Mouse (Mus musculus): ENCODE measurements around the gene Cpsf6.
"Not testable (repeated sequence)": the region's sequence is repeated elsewhere in the genome, so short reads cannot be mapped to it uniquely, and the experiment has no call there.

Cpsf6 gene

GRCm38 (mm10) chr10:117399839-117400238 is 20.0 kb upstream of the Cpsf6 start:
- no peak for DNase-seq (ENCODE audit: low spot score)

DNA sequence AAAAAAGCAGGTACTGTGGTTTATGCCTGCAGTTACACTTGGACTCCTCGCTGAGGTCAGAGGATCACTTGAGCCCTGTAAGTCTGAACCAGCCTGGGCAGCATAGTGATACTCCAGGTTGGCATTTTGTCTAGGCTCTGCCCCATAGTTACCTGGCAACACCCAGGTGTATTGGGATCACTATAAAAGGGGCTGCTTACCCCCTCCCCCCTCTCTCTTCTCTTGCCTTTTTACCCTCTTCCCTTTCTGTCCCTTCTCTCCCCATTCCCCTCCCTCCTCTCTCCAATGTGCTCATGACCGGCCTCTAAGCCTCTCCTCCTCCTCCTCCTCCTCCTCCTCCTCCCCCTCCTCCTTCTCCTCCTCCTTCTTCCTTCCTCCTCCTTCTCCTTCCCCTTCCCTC is 19.4 kb upstream of the Cpsf6 start:
- DNase-seq (ENCODE audit: low spot score) = no peak

DNA sequence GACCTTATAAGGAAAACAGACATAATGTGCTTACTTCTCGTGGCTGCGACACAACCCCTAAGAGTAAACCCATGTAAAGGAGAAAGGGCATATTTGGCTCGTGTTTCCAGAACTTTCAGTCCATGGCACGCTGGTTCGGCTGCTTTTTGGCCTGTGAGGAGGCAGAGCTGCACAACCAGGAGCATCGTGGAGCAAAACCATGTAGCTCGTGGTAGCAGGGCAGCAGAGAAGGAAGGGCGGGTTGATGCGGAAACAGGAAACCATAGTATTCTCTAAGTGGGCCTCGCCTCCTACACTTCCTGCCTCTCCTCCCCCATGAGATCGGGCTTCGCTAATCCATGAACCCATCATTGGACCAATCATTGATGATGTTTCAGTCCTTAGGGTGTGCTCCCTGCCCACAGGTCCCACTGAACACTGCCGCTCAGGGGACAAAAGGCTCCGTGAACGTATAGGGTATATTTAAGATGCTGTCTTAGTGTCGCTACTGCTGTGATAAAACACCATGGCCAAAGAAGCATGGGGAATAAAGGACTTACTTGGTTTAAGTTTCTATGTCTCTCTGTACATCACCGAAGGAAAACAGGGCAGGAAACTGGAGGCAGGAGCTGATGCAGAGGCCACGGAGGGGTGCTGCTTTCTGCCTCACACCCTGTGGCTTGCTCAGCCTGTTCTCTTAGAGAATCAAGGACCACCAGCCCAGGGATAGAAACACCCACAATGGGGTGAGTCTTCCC is 18.4 kb upstream of the Cpsf6 start:
- DNase-seq (ENCODE audit: low spot score) = no peak

DNA sequence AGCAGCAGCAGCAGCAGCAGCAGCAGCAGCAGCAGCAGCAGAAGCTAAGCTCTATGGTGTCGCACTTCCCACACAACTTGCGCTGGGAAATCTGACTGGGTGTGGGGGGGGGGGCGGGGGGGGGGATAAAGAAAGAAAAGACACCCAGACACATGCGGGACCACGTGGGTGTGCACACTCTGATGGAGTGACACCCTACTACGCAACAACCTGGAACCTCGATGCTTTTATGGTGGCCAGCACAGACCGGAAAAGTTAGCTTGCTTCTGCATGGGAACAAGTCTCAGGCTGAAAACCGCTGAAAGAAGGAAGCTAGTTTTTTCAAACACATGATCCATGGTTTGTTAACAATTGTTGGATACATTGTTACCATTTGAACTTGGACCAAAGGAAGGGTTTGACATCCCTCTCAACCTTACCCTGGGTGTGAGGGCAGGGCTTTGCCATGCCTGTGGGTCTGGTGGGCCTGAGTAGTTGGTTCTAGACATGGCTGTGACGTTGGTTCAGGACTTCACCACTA is 17.4 kb upstream of the Cpsf6 start:
- no peak for DNase-seq (ENCODE audit: low spot score)

DNA sequence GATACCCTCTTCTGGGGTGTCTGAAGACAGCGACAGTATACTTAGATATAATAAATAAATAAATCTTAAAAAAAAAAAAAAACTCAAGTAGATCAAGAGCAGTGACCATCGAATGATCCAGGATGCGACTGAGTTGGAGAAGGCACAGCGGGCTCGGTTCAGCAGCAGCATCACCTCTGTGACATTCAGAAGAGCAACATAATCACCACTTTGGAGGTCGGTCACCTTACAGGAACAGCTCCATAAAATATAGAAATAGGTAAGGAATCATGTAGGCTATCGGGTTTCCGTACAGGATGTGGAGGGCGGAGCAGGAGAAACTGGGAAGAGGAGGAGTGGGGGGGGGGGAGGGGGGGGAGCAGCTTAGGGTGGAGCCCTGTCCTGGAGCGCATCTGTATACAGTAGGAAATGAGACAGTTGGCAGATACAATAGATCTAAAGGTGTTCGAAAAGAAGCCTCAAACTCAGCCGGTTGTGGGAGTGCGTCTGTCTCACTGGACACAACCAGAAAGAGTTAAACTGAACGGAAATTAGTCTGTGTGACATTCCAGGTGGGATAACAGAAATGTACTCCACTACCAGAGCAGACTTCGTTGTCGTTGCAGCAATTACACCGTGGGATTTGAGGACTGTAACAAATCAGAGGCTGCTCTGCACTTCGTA is 16.7 kb upstream of the Cpsf6 start:
- DNase-seq (ENCODE audit: low spot score) = no peak

GRCm38 (mm10) chr10:117395801-117396200 is 16.0 kb upstream of the Cpsf6 start:
- DNase-seq (ENCODE audit: low spot score) = no peak

- no peak for DNase-seq (ENCODE audit: low spot score)
Observed at GRCm38 (mm10) chr10:117394738-117395550, 15.1 kb upstream of the Cpsf6 start.

DNA sequence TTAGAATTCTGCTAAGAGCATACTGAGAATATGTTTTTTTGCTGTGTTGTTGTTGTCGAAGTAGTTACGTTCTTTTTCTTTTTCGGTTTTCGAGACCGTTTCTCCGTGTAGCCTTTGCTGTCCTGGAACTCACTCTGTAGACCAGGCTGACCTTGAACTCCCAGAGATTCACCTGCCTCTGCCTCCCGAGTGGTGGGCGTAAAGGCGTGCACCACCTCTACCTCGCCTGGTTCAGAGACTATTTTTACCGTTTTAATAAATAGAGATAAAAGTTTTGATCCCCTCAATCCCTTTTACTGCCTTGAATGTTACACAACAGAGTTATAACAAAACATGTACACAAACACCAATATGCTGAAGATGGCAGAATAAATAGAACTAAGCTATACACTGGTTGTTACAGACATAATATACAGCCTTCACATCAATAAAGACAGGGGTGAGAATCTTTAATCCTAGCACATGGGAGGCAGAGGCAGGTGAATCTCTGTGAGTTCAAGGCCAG is 14.1 kb upstream of the Cpsf6 start:
- no peak for DNase-seq (ENCODE audit: low spot score)

GRCm38 (mm10) chr10:117393196-117393890 is 13.5 kb upstream of the Cpsf6 start:
- no peak for DNase-seq (ENCODE audit: low spot score)

DNA sequence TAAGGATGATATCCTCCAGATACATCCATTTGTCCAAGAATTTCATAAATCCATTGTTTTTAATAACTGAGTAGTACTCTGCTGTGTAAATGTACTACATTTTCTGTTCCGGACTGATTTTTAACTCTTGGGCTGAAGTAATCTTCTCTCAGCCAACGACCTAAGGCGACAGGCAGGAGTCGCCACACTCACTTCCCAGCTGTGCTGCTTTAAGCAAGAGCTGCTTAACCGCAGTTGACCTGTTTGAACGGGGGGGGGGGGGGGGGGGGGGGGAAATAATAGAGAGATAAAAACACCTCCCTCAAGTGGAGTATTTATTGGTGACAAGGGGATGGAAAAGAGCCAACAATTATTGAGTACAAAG is 13.0 kb upstream of the Cpsf6 start:
- DNase-seq (ENCODE audit: low spot score) = no peak

GRCm38 (mm10) chr10:117392397-117392796 is 12.6 kb upstream of the Cpsf6 start:
- not testable (repeated sequence) for DNase-seq (ENCODE audit: low spot score)

GRCm38 (mm10) chr10:117391801-117392200 is 12.0 kb upstream of the Cpsf6 start:
- no peak for DNase-seq (ENCODE audit: low spot score)

DNA sequence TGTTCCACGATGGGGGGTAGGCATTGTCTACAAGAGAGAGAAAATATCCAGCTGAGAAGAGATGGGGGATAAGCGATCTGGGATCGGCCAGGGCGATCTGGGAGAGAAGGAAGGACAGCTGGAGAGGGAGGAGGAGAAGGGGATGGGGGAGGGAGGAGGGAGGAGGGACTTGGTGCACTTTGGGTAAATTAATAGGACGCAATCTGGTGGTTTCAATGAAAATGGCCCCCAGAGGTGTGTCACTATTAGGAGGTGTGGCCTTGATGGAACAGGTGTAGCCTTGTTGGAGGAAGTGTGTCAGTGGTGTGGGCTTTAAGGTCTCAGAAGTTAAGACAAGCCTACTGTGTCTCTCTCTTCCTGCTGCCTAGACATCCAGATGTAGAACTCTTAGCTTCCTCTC is 11.2 kb upstream of the Cpsf6 start:
- no peak for DNase-seq (ENCODE audit: low spot score)

DNA sequence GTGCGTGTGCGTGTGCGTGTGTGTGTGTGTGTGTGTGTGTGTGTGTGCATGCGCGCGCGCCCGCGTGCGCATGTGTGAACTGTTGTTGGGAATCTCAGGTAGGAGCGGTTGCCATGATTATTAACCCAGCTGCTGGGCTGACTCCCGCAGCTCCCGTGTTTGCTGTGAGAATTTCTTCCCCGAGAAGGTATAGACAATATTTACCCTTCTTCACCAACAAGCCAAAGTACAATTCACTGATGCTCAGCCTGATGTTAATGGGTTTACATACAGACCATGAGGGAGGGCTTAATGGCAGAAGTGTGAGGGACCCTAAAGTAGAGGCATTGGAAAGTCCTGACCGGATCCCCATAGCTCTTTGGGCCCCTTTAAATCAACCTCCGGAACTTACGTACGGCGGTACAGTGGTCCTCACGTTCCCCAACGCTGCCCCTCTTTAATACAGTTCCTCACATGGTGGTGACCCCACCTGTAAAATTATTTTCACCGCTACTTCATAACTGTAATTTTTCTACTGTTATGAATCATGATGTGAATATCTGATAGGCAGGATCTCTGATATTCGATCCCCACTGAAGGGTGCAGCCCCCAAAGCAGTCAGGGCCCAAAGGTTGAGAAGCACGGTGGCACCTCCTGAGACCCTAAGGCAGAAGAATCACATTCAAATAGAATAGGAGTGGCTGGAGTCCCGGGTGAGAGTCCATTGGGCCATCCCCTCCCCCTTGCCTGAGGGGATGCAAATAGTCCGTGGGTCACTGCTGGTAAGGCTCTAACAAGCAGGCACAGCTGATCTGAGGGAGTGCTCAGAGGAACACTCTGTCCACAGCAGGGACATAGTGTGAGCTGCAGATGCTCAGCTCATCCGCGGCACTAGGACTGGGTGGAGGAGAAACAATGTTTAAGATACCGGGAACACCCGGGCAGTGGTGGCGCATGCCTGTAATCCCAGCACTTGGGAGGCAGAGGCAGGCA is 10.4 kb upstream of the Cpsf6 start:
- DNase-seq (ENCODE audit: low spot score) = no peak

- no peak for DNase-seq (ENCODE audit: low spot score)
Observed at GRCm38 (mm10) chr10:117389371-117389740, 9.5 kb upstream of the Cpsf6 start.

DNA sequence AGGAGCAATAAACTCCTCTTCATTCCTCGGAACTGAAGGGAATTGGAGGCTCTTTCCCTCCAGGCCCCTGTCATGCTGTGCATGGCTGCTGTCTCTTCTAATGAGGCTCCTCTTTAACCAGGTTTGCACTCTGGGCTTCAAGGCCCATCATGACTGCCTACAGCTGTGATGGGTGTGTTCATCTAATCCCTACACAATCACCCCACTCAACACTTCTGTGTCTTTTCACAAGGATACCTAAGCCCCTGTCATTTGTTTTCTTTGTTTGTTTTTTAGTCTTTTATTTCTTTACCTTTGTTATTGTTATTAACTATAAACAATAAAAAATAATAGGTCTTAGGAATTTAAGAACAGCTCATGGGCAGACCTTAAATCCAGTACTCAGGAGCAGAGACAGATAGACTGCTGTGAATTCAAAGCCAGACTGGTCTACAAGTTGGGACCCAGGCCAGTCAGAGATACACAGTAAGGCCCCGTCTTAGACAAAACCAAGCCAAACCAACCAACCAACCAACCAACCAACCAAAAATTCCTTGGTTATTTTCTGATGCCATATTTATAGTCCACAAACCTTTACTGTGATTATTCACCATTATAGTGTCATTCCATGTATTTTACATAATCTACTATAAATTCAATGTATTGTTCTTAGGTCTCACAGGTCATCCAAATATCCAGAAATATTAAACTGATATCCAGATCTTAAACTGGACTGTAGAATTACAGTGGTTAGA is 9.0 kb upstream of the Cpsf6 start:
- no peak for DNase-seq (ENCODE audit: low spot score)

DNA sequence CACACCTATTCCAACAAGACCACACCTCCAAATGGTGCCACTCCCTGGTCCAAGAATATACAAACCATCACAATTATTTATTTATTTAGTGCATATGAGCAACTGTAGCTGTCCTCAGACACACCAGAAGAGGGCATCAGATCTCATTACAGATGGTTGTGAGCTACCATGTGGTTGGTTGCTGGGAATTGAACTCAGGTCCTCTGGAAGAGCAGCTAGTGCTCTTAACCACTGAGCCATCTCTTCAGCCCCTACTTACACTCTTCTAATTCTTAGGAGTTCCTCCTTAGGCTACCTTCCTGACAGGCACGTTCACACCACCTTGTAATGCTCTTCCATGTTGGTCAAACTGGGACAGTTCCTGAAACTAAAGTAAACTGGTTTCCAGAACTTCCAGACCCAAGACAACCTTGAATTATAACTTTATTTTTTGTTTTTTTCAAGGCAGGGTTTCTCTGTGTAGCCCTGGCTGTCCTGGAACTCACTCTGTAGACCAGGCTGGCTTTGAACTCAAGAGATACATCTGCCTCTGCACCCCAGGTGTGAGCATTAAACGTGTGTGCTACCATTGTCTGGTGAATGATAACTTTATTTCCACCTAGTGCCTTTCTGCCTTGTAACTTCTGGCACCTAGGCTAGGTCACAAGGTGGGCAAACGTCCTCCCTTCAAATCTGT is 8.3 kb upstream of the Cpsf6 start:
- not testable (repeated sequence) for DNase-seq (ENCODE audit: low spot score)

DNA sequence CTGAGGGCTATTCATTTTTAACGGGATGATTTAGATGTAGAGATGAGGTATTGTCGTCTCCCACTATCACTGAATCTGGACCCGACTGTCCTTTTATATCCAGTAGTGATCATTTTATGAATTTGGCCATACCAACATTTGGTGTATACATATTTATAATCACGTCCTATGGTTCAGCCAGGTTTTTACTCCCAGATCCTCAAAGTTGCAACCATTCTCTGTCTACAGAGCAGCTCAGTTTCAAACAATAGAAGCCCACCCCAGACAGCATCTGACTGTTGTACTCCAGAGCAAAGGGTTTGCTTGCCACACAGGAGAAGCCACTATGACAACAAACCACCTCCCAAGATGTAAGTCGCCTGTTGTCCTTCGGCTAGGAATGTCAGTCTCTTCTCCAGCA is 7.2 kb upstream of the Cpsf6 start:
- no peak for DNase-seq (ENCODE audit: low spot score)

- DNase-seq (ENCODE audit: low spot score) = no peak
Observed at GRCm38 (mm10) chr10:117386261-117386660, 6.4 kb upstream of the Cpsf6 start.

DNA sequence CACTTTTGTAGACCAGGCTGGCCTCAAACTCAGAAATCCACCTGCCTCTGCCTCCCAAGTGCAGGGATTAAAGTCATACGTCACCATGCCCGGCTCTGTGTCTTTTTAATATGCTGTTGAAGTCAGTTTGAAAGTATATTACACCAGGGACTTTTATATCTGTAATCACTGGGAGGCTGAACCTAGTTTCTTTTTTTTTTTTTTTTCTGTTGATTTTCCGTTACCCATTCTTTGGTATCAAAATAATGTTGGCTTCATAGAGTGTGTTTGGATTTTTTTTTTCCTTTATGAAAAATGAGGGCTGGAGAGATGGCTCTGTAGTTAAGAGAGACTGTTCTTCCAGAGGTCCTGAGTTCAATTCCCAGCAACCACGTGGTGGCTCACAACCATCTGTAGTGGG is 5.6 kb upstream of the Cpsf6 start:
- no peak for DNase-seq (ENCODE audit: low spot score)

Data from ovary, adult 18-20 months (tissue).